Mouse (Mus musculus): ENCODE results near the gene Baiap2. TPM values are rescaled to one million over a fixed set of nuclear protein-coding genes. Genes with fewer than 3 reads are reported as not detected.

The Baiap2 gene
- total and polyA plus RNA-seq, 3 experiments, result 3.4 to 6.7 (median 6.1) TPM

GRCm38 (mm10) chr11:119960671-119961070 is 18.1 kb downstream of the Baiap2 start:
- H3K27me3 ChIP-seq (replicated peaks), result no peaks in the 10 kb centered on the region
- H3K4me2 ChIP-seq (ENCODE audit: insufficient read depth, low read depth, poor library complexity, severe bottlenecking), result no peak overlapping the region
- H3K4me3 ChIP-seq (replicated peaks in 1 of 3; ENCODE audit: low read depth in 2 of 3, low read length in 2 of 3, poor library complexity in 1 of 3), result no peak overlapping the region
- H3K9ac ChIP-seq (ENCODE audit: insufficient read depth, low read depth), result no peak overlapping the region
- no peak overlapping the region for H3K27ac ChIP-seq (ENCODE audit: insufficient read depth, low read depth)
- no peaks in the 10 kb centered on the region for H3K9me3 ChIP-seq (replicated peaks; ENCODE audit: low read length)
- in situ Hi-C loops (cut with MboI; ENCODE audit: low pct_ligation_motif_present, low pct_unique_long_range_greater_than_20kb, low sequenced_read_pairs) (no loop called here), dilution Hi-C loops (cut with MboI; ENCODE audit: extremely low pct_ligation_motif_present, extremely low pct_unique_long_range_greater_than_20kb, low sequenced_read_pairs) (no loop called here)
- TF ChIP-seq ZKSCAN1 (IDR thresholded peaks at IDR 0.05; ENCODE audit: borderline replicate concordance, low read depth, low read length) (no peak), RCOR1 (conservative IDR thresholded peaks at IDR 0.05; ENCODE audit: low read depth, low read length) (no peak), ZNF384 (IDR thresholded peaks at IDR 0.05; ENCODE audit: low read depth, low read length) (no peak)
- no peaks in the 10 kb centered on the region for H3K79me2 ChIP-seq (replicated peaks; ENCODE audit: control insufficient read depth, extremely low read depth, insufficient read depth, poor library complexity, severe bottlenecking)
- peaks cover 0 to 10% of the 10 kb centered on the region in 2 experiments for H3K36me3 ChIP-seq (replicated peaks in 1 of 2; ENCODE audit: control insufficient read depth in 1 of 2, insufficient read depth in 1 of 2, low read length in 1 of 2)
- no peak for DNase-seq (ENCODE audit: extremely low read depth)
- peaks cover 3 to 11% of the 10 kb centered on the region in 2 experiments for H3K4me1 ChIP-seq (ENCODE audit: control insufficient read depth in 1 of 2, insufficient read depth in 2 of 2)

DNA sequence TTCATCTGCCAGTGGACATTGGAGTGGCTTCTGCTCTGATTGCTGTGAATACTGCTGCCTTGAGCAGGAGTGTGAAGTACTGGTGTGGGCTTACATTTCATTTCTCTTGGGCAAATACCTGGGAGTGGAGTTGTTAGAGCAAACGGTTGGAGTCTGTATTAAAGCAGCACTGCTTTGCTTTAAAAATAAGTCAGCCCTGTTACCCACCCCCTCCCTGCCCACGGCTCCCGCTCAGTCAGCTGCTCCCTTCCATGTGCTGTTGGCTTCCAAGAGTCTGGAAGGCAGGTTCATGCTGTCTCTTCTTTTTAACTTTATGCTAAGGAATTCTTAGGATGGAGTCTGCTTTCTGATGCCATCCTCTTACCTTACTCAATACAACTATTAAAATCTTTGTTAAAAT is 18.9 kb downstream of the Baiap2 start:
- Histone ChIP-seq H3K4me2 (ENCODE audit: insufficient read depth, low read depth, poor library complexity, severe bottlenecking) (no peak overlapping the region), H3K9me3 (replicated peaks; ENCODE audit: low read length) (no peaks in the 10 kb centered on the region), H3K4me3 (replicated peaks in 1 of 3; ENCODE audit: low read depth in 2 of 3, low read length in 2 of 3, poor library complexity in 1 of 3) (no peak overlapping the region), H3K4me1 (ENCODE audit: control insufficient read depth in 1 of 2, insufficient read depth in 2 of 2) (peaks cover 0 to 2% of the 10 kb centered on the region in 2 experiments; a peak in 1 of 4 replicates), H3K27ac (ENCODE audit: insufficient read depth, low read depth) (no peak overlapping the region), H3K27me3 (replicated peaks) (no peaks in the 10 kb centered on the region), H3K9ac (ENCODE audit: insufficient read depth, low read depth) (no peak overlapping the region), H3K36me3 (replicated peaks in 1 of 2; ENCODE audit: control insufficient read depth in 1 of 2, insufficient read depth in 1 of 2, low read length in 1 of 2) (peaks cover 0 to 13% of the 10 kb centered on the region in 2 experiments), H3K79me2 (replicated peaks; ENCODE audit: control insufficient read depth, extremely low read depth, insufficient read depth, poor library complexity, severe bottlenecking) (no peaks in the 10 kb centered on the region)
- TF ChIP-seq CTCF (conservative IDR thresholded peaks at IDR 0.05 in 1 of 2, IDR thresholded peaks at IDR 0.05 in 1 of 2; ENCODE audit: low read depth in 2 of 2, low read length in 2 of 2) (no peak), EP300 (IDR thresholded peaks at IDR 0.05; ENCODE audit: low read length) (no peak), E2F4 (IDR thresholded peaks at IDR 0.05; ENCODE audit: insufficient replicate concordance, low read depth, low read length) (no peak), ELF1 (IDR thresholded peaks at IDR 0.05; ENCODE audit: low read depth, low read length) (no peak), RCOR1 (conservative IDR thresholded peaks at IDR 0.05; ENCODE audit: low read depth, low read length) (no peak), MAX (IDR thresholded peaks at IDR 0.05; ENCODE audit: low read length) (no peak), NRF1 (IDR thresholded peaks at IDR 0.05; ENCODE audit: low read depth, low read length) (no peak), MEF2A (IDR thresholded peaks at IDR 0.05; ENCODE audit: borderline replicate concordance, low read depth, low read length) (no peak), BHLHE40 (IDR thresholded peaks at IDR 0.05; ENCODE audit: low read depth, low read length) (no peak), IRF4 (IDR thresholded peaks at IDR 0.05; ENCODE audit: low read depth, low read length) (no peak), MAFK (IDR thresholded peaks at IDR 0.05; ENCODE audit: insufficient replicate concordance, low read length) (no peak), UBTF (IDR thresholded peaks at IDR 0.05; ENCODE audit: low read depth, low read length) (no peak), HCFC1 (IDR thresholded peaks at IDR 0.05; ENCODE audit: low read depth, low read length) (no peak), ZNF384 (IDR thresholded peaks at IDR 0.05; ENCODE audit: low read depth, low read length) (no peak), SIN3A (IDR thresholded peaks at IDR 0.05; ENCODE audit: low read length) (no peak), ZMIZ1 (IDR thresholded peaks at IDR 0.05; ENCODE audit: low read depth, low read length) (no peak), MAZ (IDR thresholded peaks at IDR 0.05; ENCODE audit: low read depth, low read length) (no peak), USF2 (conservative IDR thresholded peaks at IDR 0.05; ENCODE audit: low read depth, low read length) (no peak), CHD1 (IDR thresholded peaks at IDR 0.05; ENCODE audit: low read depth, low read length) (no peak)
- no peak for DNase-seq (ENCODE audit: extremely low read depth)
- in situ Hi-C loops (cut with MboI; ENCODE audit: low pct_ligation_motif_present, low pct_unique_long_range_greater_than_20kb, low sequenced_read_pairs), result no loop called here
- dilution Hi-C loops (cut with MboI; ENCODE audit: extremely low pct_ligation_motif_present, extremely low pct_unique_long_range_greater_than_20kb, low sequenced_read_pairs), result no loop called here

Measured in CH12.LX (cell line).